Mouse (Mus musculus): Measurements from ENCODE around the gene Dnajc30. TPM values are rescaled to one million over a fixed set of nuclear protein-coding genes. Genes with fewer than 3 reads are reported as not detected.

The Dnajc30 gene
- polyA plus RNA-seq, 1 experiment = 47.3 TPM

- no peak for TF ChIP-seq CTCF (conservative IDR thresholded peaks at IDR 0.05; ENCODE audit: insufficient read depth, insufficient read length, low read depth, low read length)
- no peak for TF ChIP-seq POLR2A (IDR thresholded peaks at IDR 0.05; ENCODE audit: low read depth, low read length)
- Histone ChIP-seq H3K27ac (ENCODE audit: insufficient read depth, low read depth, low read length) (no peak overlapping the region), H3K36me3 (ENCODE audit: control insufficient read depth, insufficient read depth, low read length) (no peaks in the 10 kb centered on the region), H3K27me3 (replicated peaks; ENCODE audit: control insufficient read depth, insufficient read depth, low read length) (no peaks in the 10 kb centered on the region), H3K4me3 (ENCODE audit: insufficient read depth, low read depth, low read length) (no peak overlapping the region), H3K4me1 (ENCODE audit: control insufficient read depth, insufficient read depth, low read length) (peaks cover 16% of the 10 kb centered on the region; the same call in 1 of the 2 replicates)
- 54% methylated on average over 7 of the region's 7 CpGs for WGBS
- no peak for DNase-seq
These were observed 38.1 kb upstream of the Dnajc30 start for GRCm38 (mm10) chr5:135025899-135026298.

DNA sequence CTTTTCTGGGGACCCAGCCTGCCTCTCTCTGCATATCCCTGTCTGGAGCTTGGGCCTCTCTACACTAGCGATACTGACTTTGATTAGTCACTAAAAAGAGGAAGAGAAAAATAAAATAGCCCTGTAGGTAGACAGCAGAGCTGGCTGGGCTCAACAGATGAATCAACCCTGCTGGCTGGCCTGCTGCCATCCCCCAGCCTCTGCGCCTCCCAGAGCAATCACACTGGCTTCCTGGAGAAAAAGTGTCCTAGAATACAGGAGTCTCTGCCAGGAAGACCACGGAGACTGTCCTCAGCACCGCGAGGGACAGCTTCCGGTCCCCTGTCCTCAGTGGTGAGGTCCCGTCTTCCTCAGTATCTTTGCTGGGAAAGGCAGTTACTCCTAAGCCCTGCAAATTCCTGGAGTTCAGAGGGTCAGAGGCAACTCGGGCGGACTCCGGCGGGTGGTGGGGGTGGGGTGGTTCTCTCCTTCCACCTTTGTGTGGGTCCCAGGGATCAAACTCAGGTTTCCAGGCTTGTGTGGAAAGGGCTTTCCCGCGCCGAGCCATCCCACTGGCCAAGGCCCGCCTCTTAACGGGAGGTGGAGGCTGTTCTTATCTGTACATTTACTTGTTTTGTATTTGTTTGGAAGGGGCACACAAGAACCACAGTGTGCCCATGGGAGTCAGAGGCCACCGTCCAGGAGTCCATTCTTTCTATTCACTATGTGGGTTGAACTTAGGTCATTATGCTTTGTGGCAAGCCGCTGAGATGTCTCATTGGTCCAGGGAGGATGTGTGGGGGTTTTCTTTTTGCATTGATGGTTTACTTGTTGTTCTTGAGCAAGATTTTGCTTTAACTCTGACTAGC lies 34.8 kb upstream of the Dnajc30 start:
- no peak overlapping the region for H3K27ac ChIP-seq (ENCODE audit: insufficient read depth, low read depth, low read length)
- TF ChIP-seq POLR2A (IDR thresholded peaks at IDR 0.05; ENCODE audit: low read depth, low read length) = no peak
- no peak overlapping the region for H3K4me3 ChIP-seq (ENCODE audit: insufficient read depth, low read depth, low read length)
- H3K27me3 ChIP-seq (replicated peaks; ENCODE audit: control insufficient read depth, insufficient read depth, low read length) = no peaks in the 10 kb centered on the region
- 32% methylated on average over 18 of the region's 18 CpGs for WGBS
- H3K36me3 ChIP-seq (ENCODE audit: control insufficient read depth, insufficient read depth, low read length) = no peaks in the 10 kb centered on the region
- H3K4me1 ChIP-seq (ENCODE audit: control insufficient read depth, insufficient read depth, low read length) = 0 out of 2 replicates have a peak, but pooled peaks cover 3% of the 10 kb centered on the region
- DNase-seq = peak; percentile 71

DNA sequence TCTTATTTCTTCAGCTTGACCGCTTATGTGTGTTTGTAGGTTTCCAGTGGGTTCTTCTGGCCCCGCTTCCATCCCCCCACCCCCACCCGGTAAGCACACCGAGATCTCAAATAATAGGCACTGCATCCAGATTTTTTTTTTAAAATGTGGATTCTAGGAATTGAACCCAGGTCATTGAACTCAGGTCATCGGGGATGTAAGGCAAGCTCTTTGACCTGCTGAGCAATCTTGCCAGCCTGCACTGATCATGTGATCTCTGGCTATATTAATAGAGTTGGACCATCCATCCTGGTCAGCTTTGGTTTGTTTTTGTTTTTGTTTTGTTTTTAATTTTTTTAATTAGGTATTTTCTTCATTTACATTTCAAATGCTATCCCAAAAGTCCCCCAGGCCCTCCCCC lies 31.4 kb upstream of the Dnajc30 start:
- H3K27me3 ChIP-seq (replicated peaks; ENCODE audit: control insufficient read depth, insufficient read depth, low read length) = no peaks in the 10 kb centered on the region
- 70% methylated on average over 5 of the region's 5 CpGs for WGBS
- H3K36me3 ChIP-seq (ENCODE audit: control insufficient read depth, insufficient read depth, low read length) = no peaks in the 10 kb centered on the region
- H3K4me1 ChIP-seq (ENCODE audit: control insufficient read depth, insufficient read depth, low read length) = 0 out of 2 replicates have a peak, but pooled peaks cover 3% of the 10 kb centered on the region
- TF ChIP-seq POLR2A (IDR thresholded peaks at IDR 0.05; ENCODE audit: low read depth, low read length) = no peak
- TF ChIP-seq CTCF (conservative IDR thresholded peaks at IDR 0.05; ENCODE audit: insufficient read depth, insufficient read length, low read depth, low read length) = no peak
- H3K4me3 ChIP-seq (ENCODE audit: insufficient read depth, low read depth, low read length) = no peak overlapping the region
- H3K27ac ChIP-seq (ENCODE audit: insufficient read depth, low read depth, low read length) = no peak overlapping the region
- DNase-seq = peak; percentile 61

GRCm38 (mm10) chr5:135034593-135034992 lies 29.4 kb upstream of the Dnajc30 start:
- DNase-seq = no peak
- peak; percentile 27; the same call in 1 of the 2 replicates for TF ChIP-seq CTCF (conservative IDR thresholded peaks at IDR 0.05; ENCODE audit: insufficient read depth, insufficient read length, low read depth, low read length)
- TF ChIP-seq POLR2A (IDR thresholded peaks at IDR 0.05; ENCODE audit: low read depth, low read length) = no peak
- Histone ChIP-seq H3K36me3 (ENCODE audit: control insufficient read depth, insufficient read depth, low read length) (no peaks in the 10 kb centered on the region), H3K27me3 (replicated peaks; ENCODE audit: control insufficient read depth, insufficient read depth, low read length) (no peaks in the 10 kb centered on the region), H3K4me1 (ENCODE audit: control insufficient read depth, insufficient read depth, low read length) (no peaks in the 10 kb centered on the region), H3K27ac (ENCODE audit: insufficient read depth, low read depth, low read length) (no peak overlapping the region), H3K4me3 (ENCODE audit: insufficient read depth, low read depth, low read length) (no peak overlapping the region)
- WGBS = 97% methylated on average over 2 of the region's 2 CpGs

- DNase-seq = peak; percentile 72
- H3K4me3 ChIP-seq (ENCODE audit: insufficient read depth, low read depth, low read length) = no peak overlapping the region
- WGBS = 64% methylated on average over 18 of the region's 18 CpGs
These were observed 28.2 kb upstream of the Dnajc30 start for GRCm38 (mm10) chr5:135035608-135036359.

DNA sequence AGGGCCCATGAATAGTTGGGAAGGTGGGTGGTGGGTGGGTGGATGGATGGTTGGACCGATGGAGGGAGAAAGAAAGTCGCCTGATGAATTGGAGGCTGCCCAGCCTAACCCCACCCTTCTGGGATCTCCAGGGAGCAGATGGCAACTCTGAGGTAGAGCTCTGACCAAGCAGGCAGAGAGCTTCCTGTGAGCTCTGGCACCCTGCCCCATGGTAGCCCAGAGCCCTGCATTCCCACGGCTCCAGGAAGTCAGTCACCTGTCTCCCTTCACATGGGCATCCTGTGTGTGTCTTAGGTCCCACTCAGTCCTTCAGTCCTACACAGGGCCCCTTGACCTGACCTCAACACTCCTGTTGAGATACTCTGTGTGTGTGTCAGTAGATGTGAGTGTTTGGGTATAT lies 26.1 kb upstream of the Dnajc30 start:
- Histone ChIP-seq H3K4me3 (ENCODE audit: insufficient read depth, low read depth, low read length) (no peak overlapping the region), H3K27ac (ENCODE audit: insufficient read depth, low read depth, low read length) (no peak overlapping the region), H3K36me3 (ENCODE audit: control insufficient read depth, insufficient read depth, low read length) (no peaks in the 10 kb centered on the region), H3K4me1 (ENCODE audit: control insufficient read depth, insufficient read depth, low read length) (no peaks in the 10 kb centered on the region), H3K27me3 (replicated peaks; ENCODE audit: control insufficient read depth, insufficient read depth, low read length) (no peaks in the 10 kb centered on the region)
- DNase-seq = no peak
- 80% methylated on average over 3 of the region's 3 CpGs for WGBS
- TF ChIP-seq POLR2A (IDR thresholded peaks at IDR 0.05; ENCODE audit: low read depth, low read length) (no peak), CTCF (conservative IDR thresholded peaks at IDR 0.05; ENCODE audit: insufficient read depth, insufficient read length, low read depth, low read length) (no peak)

More at GRCm38 (mm10) chr5:135035608-135036359, 28.2 kb upstream of the Dnajc30 start:
- Histone ChIP-seq H3K4me1 (ENCODE audit: control insufficient read depth, insufficient read depth, low read length) (no peaks in the 10 kb centered on the region), H3K36me3 (ENCODE audit: control insufficient read depth, insufficient read depth, low read length) (no peaks in the 10 kb centered on the region), H3K27me3 (replicated peaks; ENCODE audit: control insufficient read depth, insufficient read depth, low read length) (no peaks in the 10 kb centered on the region), H3K27ac (ENCODE audit: insufficient read depth, low read depth, low read length) (no peak overlapping the region)
- TF ChIP-seq POLR2A (IDR thresholded peaks at IDR 0.05; ENCODE audit: low read depth, low read length) (no peak), CTCF (conservative IDR thresholded peaks at IDR 0.05; ENCODE audit: insufficient read depth, insufficient read length, low read depth, low read length) (no peak; the same call in 1 of the 2 replicates)

DNA sequence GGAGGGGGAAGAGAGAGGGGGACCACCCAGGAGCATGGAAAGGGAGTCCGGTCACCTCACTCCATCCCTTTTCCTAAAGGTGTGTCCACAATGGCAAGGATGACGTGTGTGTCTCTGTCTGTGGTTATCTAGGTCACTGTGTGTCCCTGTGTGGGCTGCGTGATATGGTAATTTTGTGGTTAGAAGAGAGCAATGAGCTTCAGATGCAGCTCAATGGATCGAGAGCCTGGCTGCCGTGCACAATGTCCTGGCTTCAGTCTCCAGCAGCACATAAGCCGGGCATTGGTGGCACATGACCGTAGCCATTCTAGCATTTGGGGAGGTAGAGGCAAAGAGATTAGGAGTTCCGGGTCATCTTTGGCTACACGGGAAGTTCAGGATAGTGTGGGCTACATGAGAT lies 24.5 kb upstream of the Dnajc30 start:
- Histone ChIP-seq H3K27ac (ENCODE audit: insufficient read depth, low read depth, low read length) (no peak overlapping the region), H3K4me1 (ENCODE audit: control insufficient read depth, insufficient read depth, low read length) (no peaks in the 10 kb centered on the region), H3K27me3 (replicated peaks; ENCODE audit: control insufficient read depth, insufficient read depth, low read length) (no peaks in the 10 kb centered on the region), H3K36me3 (ENCODE audit: control insufficient read depth, insufficient read depth, low read length) (no peaks in the 10 kb centered on the region), H3K4me3 (ENCODE audit: insufficient read depth, low read depth, low read length) (no peak overlapping the region)
- no peak for DNase-seq
- no peak for TF ChIP-seq POLR2A (IDR thresholded peaks at IDR 0.05; ENCODE audit: low read depth, low read length)
- no peak for TF ChIP-seq CTCF (conservative IDR thresholded peaks at IDR 0.05; ENCODE audit: insufficient read depth, insufficient read length, low read depth, low read length)
- WGBS = 85% methylated on average over 9 of the region's 9 CpGs
